Mouse (Mus musculus) limb, embryonic 15.5 days (tissue): ENCODE measurements at regions not wholly inside any gene's neighbourhood (a gene's known extent, or its start where the extent isn't known, plus 50 kb on each side); places are given as distances from the start of the nearest gene placed in this dataset.

ENCODE experiments used
- ATAC-seq: fragments of 200-750 bp; cut with Nextera tagmentation; 2 replicates; pipeline ENCODE4 v1.8.0; 2017; ENCODE audit warnings: low read depth, moderate TSS enrichment; ENCODE audit not compliant: insufficient number of reproducible peaks, low FRiP score, low TSS enrichment
- H3K27ac ChIP-seq: fragments of 300-500 bp; sonication (generic); 2 replicates; pipeline ENCODE4 v1.5.1; 2015; ENCODE audit warnings: moderate library complexity, mild to moderate bottlenecking, inconsistent platforms
- H3K27me3 ChIP-seq: fragments of 300-500 bp; sonication (generic); 2 replicates; pipeline ENCODE4 v1.6.1; 2015; ENCODE audit warnings: inconsistent platforms
- H3K36me3 ChIP-seq: fragments of 300-500 bp; sonication (generic); 2 replicates; pipeline ENCODE4 v1.6.1; 2015; ENCODE audit warnings: inconsistent platforms
- H3K4me1 ChIP-seq: fragments of 300-500 bp; sonication (generic); 2 replicates; pipeline ENCODE4 v1.6.1; 2015; ENCODE audit warnings: inconsistent platforms
- H3K4me2 ChIP-seq: fragments of 300-500 bp; sonication (generic); 2 replicates; pipeline ENCODE4 v1.6.1; 2015; ENCODE audit warnings: mild to moderate bottlenecking, inconsistent platforms
- H3K4me3 ChIP-seq: fragments of 300-500 bp; sonication (generic); 2 replicates; pipeline ENCODE4 v1.5.1; 2015; ENCODE audit warnings: mild to moderate bottlenecking, inconsistent platforms
- H3K9ac ChIP-seq: fragments of 300-500 bp; sonication (generic); 2 replicates; pipeline ENCODE4 v1.6.1; 2015; ENCODE audit warnings: inconsistent platforms
- H3K9me3 ChIP-seq: fragments of 300-500 bp; sonication (generic); 2 replicates; pipeline ENCODE4 v1.6.1; 2016; ENCODE audit warnings: inconsistent platforms
- WGBS: fragments of 180-500 bp; shearing (Covaris S2); methylation state at CpG from one replicate; pipeline ENCODE4 v1.1.7; 2015; 5-methylcytosine and 5-hydroxymethylcytosine counted together

DNA sequence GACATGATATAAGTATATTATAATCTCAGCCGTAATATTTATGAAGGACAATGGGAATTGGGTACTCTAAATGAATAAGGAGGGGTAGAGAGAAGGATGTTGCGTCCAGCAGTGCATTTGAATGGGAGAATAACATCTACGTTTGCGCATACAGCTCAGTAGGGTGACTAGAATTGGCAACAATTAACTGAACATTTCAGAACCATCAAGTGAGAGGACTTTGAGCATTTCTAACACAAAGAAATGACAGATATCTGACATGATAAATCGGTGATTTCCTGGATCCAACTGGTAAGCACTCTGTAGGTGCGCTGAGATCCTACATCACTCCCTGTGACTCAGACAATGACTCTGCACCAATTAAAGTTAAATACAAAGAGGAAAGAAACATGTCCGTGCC lies 431.3 kb downstream of the Ipmk start:
- Histone ChIP-seq H3K36me3 (no peaks in the 10 kb centered on the region), H3K4me1 (no peaks in the 10 kb centered on the region), H3K4me2 (no peak overlapping the region), H3K27me3 (no peaks in the 10 kb centered on the region), H3K4me3 (no peak overlapping the region), H3K9ac (no peak overlapping the region), H3K27ac (no peak overlapping the region), H3K9me3 (no peaks in the 10 kb centered on the region)
- 84% methylated on average over 7 of the region's 7 CpGs for WGBS
- no peak for ATAC-seq

GRCm38 (mm10) chr10:71789241-71789640 lies 441.7 kb downstream of the Ipmk start:
- Histone ChIP-seq H3K4me1 (no peaks in the 10 kb centered on the region), H3K4me2 (no peak overlapping the region), H3K9me3 (no peaks in the 10 kb centered on the region), H3K27ac (no peak overlapping the region), H3K27me3 (no peaks in the 10 kb centered on the region), H3K4me3 (no peak overlapping the region), H3K9ac (no peak overlapping the region), H3K36me3 (no peaks in the 10 kb centered on the region)
- WGBS, result 64% methylated on average over 1 of the region's 1 CpGs
- no peak for ATAC-seq

DNA sequence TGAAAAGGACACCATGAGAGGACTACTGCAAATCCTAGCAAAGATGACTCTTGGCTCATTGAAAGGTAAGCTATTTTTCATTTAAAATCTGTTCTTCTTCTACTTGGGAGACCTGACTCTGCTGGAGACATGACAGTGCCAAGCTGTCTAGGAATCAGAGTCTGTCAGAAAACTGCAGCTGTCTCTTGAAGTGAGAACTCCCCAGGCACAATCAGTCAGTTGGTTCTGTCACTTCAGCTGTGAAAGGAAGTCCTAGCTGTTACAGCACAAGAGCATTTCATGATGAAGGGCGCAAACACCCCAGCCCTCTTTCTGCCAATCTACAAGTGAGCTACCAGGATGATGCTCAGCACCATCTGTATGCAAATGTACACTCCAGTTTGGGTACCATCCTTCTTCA lies 442.4 kb downstream of the Ipmk start:
- Histone ChIP-seq H3K9me3 (no peaks in the 10 kb centered on the region), H3K9ac (no peak overlapping the region), H3K4me1 (no peaks in the 10 kb centered on the region), H3K4me3 (no peak overlapping the region), H3K36me3 (no peaks in the 10 kb centered on the region), H3K27ac (no peak overlapping the region), H3K4me2 (no peak overlapping the region), H3K27me3 (no peaks in the 10 kb centered on the region)
- WGBS, result 90% methylated on average over 1 of the region's 1 CpGs
- ATAC-seq, result no peak

DNA sequence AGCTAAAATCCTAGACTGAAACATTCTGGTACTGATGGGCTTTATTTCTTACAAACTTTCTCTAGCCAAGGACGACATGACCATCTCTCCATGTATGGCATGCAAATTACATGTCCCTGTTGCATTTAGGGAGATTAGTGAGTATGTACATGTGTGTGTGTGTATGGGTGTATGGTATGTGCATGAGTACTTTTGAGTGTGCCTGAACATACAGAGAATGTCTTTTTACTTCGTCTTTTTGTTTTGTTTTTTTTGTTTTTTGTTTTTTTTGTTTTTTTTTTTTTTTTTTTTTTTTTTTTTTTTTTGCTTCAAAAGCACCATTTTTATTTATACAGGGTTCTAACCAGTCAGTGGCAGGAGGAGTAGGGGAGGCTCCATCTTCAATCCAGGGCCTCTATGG lies 451.1 kb downstream of the Ipmk start:
- Histone ChIP-seq H3K27me3 (no peaks in the 10 kb centered on the region), H3K27ac (no peak overlapping the region), H3K9me3 (no peaks in the 10 kb centered on the region), H3K4me3 (no peak overlapping the region), H3K36me3 (no peaks in the 10 kb centered on the region), H3K4me1 (no peaks in the 10 kb centered on the region), H3K9ac (no peak overlapping the region), H3K4me2 (no peak overlapping the region)
- no peak for ATAC-seq
- WGBS, result 81% methylated on average over 2 of the region's 2 CpGs

DNA sequence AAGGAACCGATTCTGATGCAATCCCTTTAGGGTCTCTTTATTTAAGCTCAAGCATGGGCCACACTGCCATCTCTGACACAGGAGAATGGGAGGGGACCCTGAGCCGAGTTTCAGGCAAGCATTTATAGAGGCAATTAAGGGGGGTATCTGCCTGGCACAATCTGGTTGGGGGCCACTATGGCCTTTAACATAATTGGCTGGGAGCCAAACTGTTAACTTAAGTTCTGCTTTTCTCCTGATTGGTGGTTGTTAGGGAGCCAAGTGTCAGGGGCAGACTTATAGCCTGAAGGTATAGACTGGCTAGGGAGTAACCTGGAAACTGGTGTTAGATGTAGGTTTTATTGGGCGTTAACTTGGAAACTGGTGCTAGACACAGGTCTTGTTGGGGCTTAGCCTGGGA lies 454.9 kb downstream of the Ipmk start:
- 34% methylated on average over 3 of the region's 3 CpGs for WGBS
- no peak overlapping the region for H3K4me3 ChIP-seq
- no peak for ATAC-seq
- no peaks in the 10 kb centered on the region for H3K4me1 ChIP-seq
- no peaks in the 10 kb centered on the region for H3K36me3 ChIP-seq
- no peak overlapping the region for H3K4me2 ChIP-seq
- no peak overlapping the region for H3K27ac ChIP-seq
- H3K9me3 ChIP-seq, result no peaks in the 10 kb centered on the region
- H3K9ac ChIP-seq, result no peak overlapping the region
- no peaks in the 10 kb centered on the region for H3K27me3 ChIP-seq

- no peak overlapping the region for H3K4me3 ChIP-seq
- 63% methylated on average over 2 of the region's 2 CpGs for WGBS
- no peak overlapping the region for H3K4me2 ChIP-seq
- no peak overlapping the region for H3K9ac ChIP-seq
- H3K27ac ChIP-seq, result no peak overlapping the region
- H3K4me1 ChIP-seq, result no peaks in the 10 kb centered on the region
- H3K27me3 ChIP-seq, result no peaks in the 10 kb centered on the region
- no peak for ATAC-seq
- no peaks in the 10 kb centered on the region for H3K9me3 ChIP-seq
- H3K36me3 ChIP-seq, result no peaks in the 10 kb centered on the region
Observed at GRCm38 (mm10) chr10:71832633-71833032, 485.1 kb downstream of the Ipmk start.

DNA sequence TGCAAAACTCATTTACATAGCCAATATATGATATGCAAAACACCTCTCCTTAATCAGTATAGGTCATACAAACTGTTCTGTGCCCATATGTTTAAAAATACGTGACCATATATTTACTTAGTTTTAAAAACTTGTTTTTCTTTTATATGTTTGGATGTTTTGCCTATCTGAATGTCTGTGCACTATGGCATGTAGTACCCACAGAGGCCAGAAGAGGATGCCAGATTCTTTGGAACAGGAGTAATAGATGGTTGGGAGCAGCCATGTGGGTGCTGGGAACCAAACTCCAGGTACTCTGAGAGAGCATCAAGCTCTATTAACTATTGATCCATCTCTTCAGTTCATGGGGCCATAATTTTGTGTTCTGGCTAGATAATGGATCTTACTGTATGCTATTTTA lies 487.5 kb downstream of the Ipmk start:
- Histone ChIP-seq H3K27ac (no peak overlapping the region), H3K9ac (no peak overlapping the region), H3K9me3 (no peaks in the 10 kb centered on the region), H3K36me3 (no peaks in the 10 kb centered on the region), H3K4me3 (no peak overlapping the region), H3K27me3 (no peaks in the 10 kb centered on the region), H3K4me2 (no peak overlapping the region), H3K4me1 (no peaks in the 10 kb centered on the region)
- ATAC-seq, result no peak
- WGBS, result 52% methylated on average over 1 of the region's 1 CpGs

DNA sequence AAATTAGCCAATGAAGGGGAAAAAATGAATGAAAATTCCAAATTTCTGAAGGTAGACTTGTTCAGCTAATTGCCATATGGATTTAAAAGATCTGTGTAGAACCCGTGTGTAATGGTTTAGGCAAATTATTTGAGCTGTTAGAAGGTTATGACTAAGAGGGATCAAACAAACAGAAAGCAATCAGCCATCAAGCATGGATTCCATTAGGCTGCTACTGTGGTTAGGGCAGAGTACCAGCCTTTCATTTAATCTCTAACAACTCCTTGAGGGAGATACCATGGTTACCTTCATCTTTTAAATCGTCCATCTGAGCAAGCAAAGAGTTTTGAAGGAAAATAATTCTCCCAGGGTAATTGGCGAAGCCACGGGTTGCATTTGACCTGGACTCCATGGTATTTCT lies 509.5 kb downstream of the Ipmk start:
- H3K36me3 ChIP-seq, result no peaks in the 10 kb centered on the region
- no peak overlapping the region for H3K4me3 ChIP-seq
- H3K4me2 ChIP-seq, result no peak overlapping the region
- ATAC-seq, result no peak
- 63% methylated on average over 4 of the region's 4 CpGs for WGBS
- no peaks in the 10 kb centered on the region for H3K27me3 ChIP-seq
- H3K4me1 ChIP-seq, result no peaks in the 10 kb centered on the region
- no peak overlapping the region for H3K27ac ChIP-seq
- H3K9me3 ChIP-seq, result no peaks in the 10 kb centered on the region
- no peak overlapping the region for H3K9ac ChIP-seq

DNA sequence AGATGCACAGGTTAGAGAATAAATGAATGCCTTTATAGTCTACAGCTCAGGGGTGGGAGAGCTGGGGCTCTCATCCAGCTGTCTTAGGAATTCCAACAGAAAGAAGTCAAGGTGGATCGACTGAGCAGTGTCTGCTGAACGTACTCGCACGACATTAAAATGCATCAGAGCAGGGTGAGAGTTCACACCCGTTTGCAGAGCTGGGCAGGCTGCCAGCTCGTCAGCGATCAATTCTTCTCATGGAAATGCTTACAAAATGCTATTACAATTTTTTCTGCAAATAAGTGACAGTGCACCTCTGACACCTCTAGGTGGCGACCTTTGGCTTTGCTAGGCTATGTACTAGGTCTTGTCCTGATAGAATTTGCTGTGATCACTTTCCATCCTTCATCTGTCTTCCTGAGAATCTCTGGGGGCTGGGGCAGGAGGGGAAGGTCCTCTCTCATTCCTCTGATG lies 510.0 kb downstream of the Ipmk start:
- Histone ChIP-seq H3K9ac (no peak overlapping the region), H3K36me3 (no peaks in the 10 kb centered on the region), H3K9me3 (no peaks in the 10 kb centered on the region), H3K4me1 (no peaks in the 10 kb centered on the region), H3K27ac (no peak overlapping the region), H3K4me3 (no peak overlapping the region), H3K27me3 (no peaks in the 10 kb centered on the region), H3K4me2 (no peak overlapping the region)
- WGBS, result 24% methylated on average over 8 of the region's 8 CpGs
- ATAC-seq, result no peak

DNA sequence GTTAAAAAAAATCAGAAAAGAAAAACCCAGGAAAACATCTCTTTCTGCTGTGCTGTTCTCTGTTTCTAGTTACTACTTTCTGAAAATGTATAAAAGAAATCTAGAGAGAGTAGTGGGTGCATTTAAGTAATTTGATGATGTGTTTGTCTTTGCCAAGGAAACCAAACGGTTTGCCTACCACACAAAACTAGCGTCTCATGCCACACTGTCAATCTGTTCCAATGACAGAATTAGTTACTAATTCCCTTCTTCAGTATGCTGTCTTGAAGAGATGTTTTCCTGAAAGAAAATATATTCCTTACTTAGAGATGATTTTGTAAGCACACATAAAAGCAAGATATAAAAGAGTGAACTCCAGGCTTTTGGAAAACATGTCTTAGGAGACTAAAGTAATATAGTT lies 546.2 kb downstream of the Ipmk start:
- ATAC-seq, result no peak
- Histone ChIP-seq H3K4me2 (no peak overlapping the region), H3K36me3 (no peaks in the 10 kb centered on the region), H3K27ac (no peak overlapping the region), H3K4me1 (no peaks in the 10 kb centered on the region), H3K9me3 (no peaks in the 10 kb centered on the region), H3K4me3 (no peak overlapping the region), H3K27me3 (no peaks in the 10 kb centered on the region), H3K9ac (no peak overlapping the region)
- WGBS, result 62% methylated on average over 2 of the region's 2 CpGs

- H3K9ac ChIP-seq, result no peak overlapping the region
- 81% methylated on average over 4 of the region's 4 CpGs for WGBS
- H3K36me3 ChIP-seq, result no peaks in the 10 kb centered on the region
- H3K9me3 ChIP-seq, result no peaks in the 10 kb centered on the region
- ATAC-seq, result no peak
- no peaks in the 10 kb centered on the region for H3K27me3 ChIP-seq
- H3K4me1 ChIP-seq, result no peaks in the 10 kb centered on the region
- H3K27ac ChIP-seq, result no peak overlapping the region
- no peak overlapping the region for H3K4me3 ChIP-seq
- no peak overlapping the region for H3K4me2 ChIP-seq
Observed at GRCm38 (mm10) chr10:71905029-71905428, 557.5 kb downstream of the Ipmk start.
